Mouse (Mus musculus): ENCODE measurements around the gene Kank3.

DNA sequence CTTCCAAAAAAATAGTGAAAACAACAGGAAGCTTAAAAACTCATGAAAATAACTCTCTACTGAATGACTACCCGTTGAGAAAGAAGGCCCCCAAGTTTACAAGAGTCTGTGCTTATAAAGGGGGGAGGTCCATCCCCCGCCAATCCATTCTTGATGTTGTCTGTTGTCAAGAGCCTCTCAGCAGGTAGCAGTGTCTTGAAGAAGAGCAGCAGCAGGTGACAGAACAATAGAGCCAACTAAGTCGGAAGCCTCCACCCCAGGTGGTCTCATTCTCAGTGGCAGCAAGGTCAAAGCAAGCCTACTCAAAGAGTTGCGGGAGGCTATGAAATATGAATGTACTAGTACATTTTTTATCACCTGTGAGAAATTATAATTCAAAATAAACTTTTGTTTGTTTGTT, 47.5 kb downstream of the Kank3 start:
- TF ChIP-seq CTCF (IDR thresholded peaks at IDR 0.05; ENCODE audit: control insufficient read depth, insufficient read depth, insufficient replicate concordance, low read depth, low read length) = no peak
- TF ChIP-seq POLR2A (IDR thresholded peaks at IDR 0.05; ENCODE audit: control insufficient read depth, low read depth, low read length) = no peak
